Mouse (Mus musculus): ENCODE results near the gene Glg1. TPM values are rescaled to one million over a fixed set of nuclear protein-coding genes. Genes with fewer than 3 reads are reported as not detected.
A peak's percentile ranks its signal among the peaks of the same experiment; 100 is the strongest.

Gene Glg1
- polyA plus RNA-seq, 1 experiment from 2014 or later: 61.3 TPM

- Histone ChIP-seq H3K9ac (ENCODE audit: low read depth, low read length) (no peak overlapping the region), H3K4me3 (ENCODE audit: low read depth, low read length) (no peak overlapping the region), H3K36me3 (ENCODE audit: control insufficient read depth, insufficient read depth, low read length) (peaks cover 5% of the 10 kb centered on the region; the same call in 1 of the 2 replicates), H3K4me1 (ENCODE audit: control insufficient read depth, insufficient read depth, low read length) (no peaks in the 10 kb centered on the region), H3K4me2 (no peak overlapping the region), H3K27ac (ENCODE audit: low read depth, low read length) (no peak overlapping the region), H3K27me3 (ENCODE audit: control insufficient read depth, insufficient read depth, low read length) (no peaks in the 10 kb centered on the region), H3K9me3 (replicated peaks; ENCODE audit: control insufficient read depth, low read length) (no peaks in the 10 kb centered on the region)
- no peak for ATAC-seq (replicated peaks; ENCODE audit: insufficient number of reproducible peaks, low FRiP score, low TSS enrichment)
- 88% methylated on average over 3 of the region's 3 CpGs for WGBS (ENCODE audit: insufficient replicate concordance)
These were observed 61.0 kb downstream of the Glg1 start for GRCm38 (mm10) chr8:111197966-111198365.

- no peak overlapping the region for H3K27ac ChIP-seq (ENCODE audit: low read depth, low read length)
- no peaks in the 10 kb centered on the region for H3K9me3 ChIP-seq (replicated peaks; ENCODE audit: control insufficient read depth, low read length)
- ATAC-seq (replicated peaks; ENCODE audit: insufficient number of reproducible peaks, low FRiP score, low TSS enrichment): no peak
- no peaks in the 10 kb centered on the region for H3K4me1 ChIP-seq (ENCODE audit: control insufficient read depth, insufficient read depth, low read length)
- H3K4me2 ChIP-seq: no peak overlapping the region
- H3K27me3 ChIP-seq (ENCODE audit: control insufficient read depth, insufficient read depth, low read length): no peaks in the 10 kb centered on the region
- H3K9ac ChIP-seq (ENCODE audit: low read depth, low read length): no peak overlapping the region
- peaks cover 5% of the 10 kb centered on the region; the same call in 1 of the 2 replicates for H3K36me3 ChIP-seq (ENCODE audit: control insufficient read depth, insufficient read depth, low read length)
- H3K4me3 ChIP-seq (ENCODE audit: low read depth, low read length): no peak overlapping the region
These were observed 62.8 kb downstream of the Glg1 start for GRCm38 (mm10) chr8:111196181-111196580.

GRCm38 (mm10) chr8:111188594-111189211 is 70.3 kb downstream of the Glg1 start:
- no peak for ATAC-seq (replicated peaks; ENCODE audit: insufficient number of reproducible peaks, low FRiP score, low TSS enrichment)
- Histone ChIP-seq H3K9ac (ENCODE audit: low read depth, low read length) (no peak overlapping the region), H3K4me3 (ENCODE audit: low read depth, low read length) (no peak overlapping the region), H3K4me2 (no peak overlapping the region), H3K27ac (ENCODE audit: low read depth, low read length) (no peak overlapping the region), H3K9me3 (replicated peaks; ENCODE audit: control insufficient read depth, low read length) (no peaks in the 10 kb centered on the region), H3K36me3 (ENCODE audit: control insufficient read depth, insufficient read depth, low read length) (peaks cover 13% of the 10 kb centered on the region), H3K4me1 (ENCODE audit: control insufficient read depth, insufficient read depth, low read length) (no peaks in the 10 kb centered on the region), H3K27me3 (ENCODE audit: control insufficient read depth, insufficient read depth, low read length) (no peaks in the 10 kb centered on the region)
- 80% methylated on average over 6 of the region's 6 CpGs for WGBS (ENCODE audit: insufficient replicate concordance)

DNA sequence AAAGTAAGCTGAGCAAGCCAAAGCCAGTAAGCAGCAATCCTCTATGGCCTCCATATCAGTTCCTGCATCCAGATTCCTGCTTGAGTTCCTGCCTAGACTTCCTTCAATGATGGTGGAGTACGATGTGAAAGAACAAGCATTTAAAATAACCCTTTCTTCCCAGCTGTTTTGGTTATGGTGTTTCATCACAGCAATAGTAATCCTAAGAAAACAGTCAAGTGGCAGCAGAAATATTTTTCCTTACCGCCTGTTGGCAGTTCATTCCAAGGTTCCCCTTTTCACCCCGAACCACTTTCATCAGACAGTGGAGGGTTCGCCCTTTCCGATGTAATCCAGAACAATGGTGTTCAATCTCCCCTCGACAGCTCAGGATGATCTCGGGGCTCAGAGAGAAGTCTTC is 71.5 kb downstream of the Glg1 start:
- H3K27ac ChIP-seq (ENCODE audit: low read depth, low read length): no peak overlapping the region
- H3K4me2 ChIP-seq: no peak overlapping the region
- no peaks in the 10 kb centered on the region for H3K27me3 ChIP-seq (ENCODE audit: control insufficient read depth, insufficient read depth, low read length)
- H3K9me3 ChIP-seq (replicated peaks; ENCODE audit: control insufficient read depth, low read length): no peaks in the 10 kb centered on the region
- H3K9ac ChIP-seq (ENCODE audit: low read depth, low read length): no peak overlapping the region
- H3K4me3 ChIP-seq (ENCODE audit: low read depth, low read length): no peak overlapping the region
- H3K36me3 ChIP-seq (ENCODE audit: control insufficient read depth, insufficient read depth, low read length): peaks cover 17% of the 10 kb centered on the region
- WGBS (ENCODE audit: insufficient replicate concordance): 94% methylated on average over 7 of the region's 7 CpGs
- no peak for ATAC-seq (replicated peaks; ENCODE audit: insufficient number of reproducible peaks, low FRiP score, low TSS enrichment)
- no peaks in the 10 kb centered on the region for H3K4me1 ChIP-seq (ENCODE audit: control insufficient read depth, insufficient read depth, low read length)

GRCm38 (mm10) chr8:111185472-111185947 is 73.5 kb downstream of the Glg1 start:
- Histone ChIP-seq H3K36me3 (ENCODE audit: control insufficient read depth, insufficient read depth, low read length) (peaks cover 26% of the 10 kb centered on the region), H3K9me3 (replicated peaks; ENCODE audit: control insufficient read depth, low read length) (no peaks in the 10 kb centered on the region), H3K4me2 (no peak overlapping the region), H3K4me3 (ENCODE audit: low read depth, low read length) (no peak overlapping the region), H3K4me1 (ENCODE audit: control insufficient read depth, insufficient read depth, low read length) (no peaks in the 10 kb centered on the region), H3K27me3 (ENCODE audit: control insufficient read depth, insufficient read depth, low read length) (no peaks in the 10 kb centered on the region), H3K27ac (ENCODE audit: low read depth, low read length) (no peak overlapping the region), H3K9ac (ENCODE audit: low read depth, low read length) (no peak overlapping the region)
- no peak for ATAC-seq (replicated peaks; ENCODE audit: insufficient number of reproducible peaks, low FRiP score, low TSS enrichment)
- 78% methylated on average over 4 of the region's 4 CpGs for WGBS (ENCODE audit: insufficient replicate concordance)

- no peak overlapping the region for H3K27ac ChIP-seq (ENCODE audit: low read depth, low read length)
- no peak for ATAC-seq (replicated peaks; ENCODE audit: insufficient number of reproducible peaks, low FRiP score, low TSS enrichment)
- H3K4me2 ChIP-seq: no peak overlapping the region
- 84% methylated on average over 5 of the region's 5 CpGs for WGBS (ENCODE audit: insufficient replicate concordance)
- H3K9ac ChIP-seq (ENCODE audit: low read depth, low read length): no peak overlapping the region
- no peaks in the 10 kb centered on the region for H3K4me1 ChIP-seq (ENCODE audit: control insufficient read depth, insufficient read depth, low read length)
- no peaks in the 10 kb centered on the region for H3K27me3 ChIP-seq (ENCODE audit: control insufficient read depth, insufficient read depth, low read length)
- no peaks in the 10 kb centered on the region for H3K9me3 ChIP-seq (replicated peaks; ENCODE audit: control insufficient read depth, low read length)
- no peak overlapping the region for H3K4me3 ChIP-seq (ENCODE audit: low read depth, low read length)
- H3K36me3 ChIP-seq (ENCODE audit: control insufficient read depth, insufficient read depth, low read length): peaks cover 28% of the 10 kb centered on the region
These were observed 87.4 kb downstream of the Glg1 start for GRCm38 (mm10) chr8:111171661-111172060.

GRCm38 (mm10) chr8:111157617-111158016 is 101.4 kb downstream of the Glg1 start:
- ATAC-seq (replicated peaks; ENCODE audit: insufficient number of reproducible peaks, low FRiP score, low TSS enrichment): 0 out of 2 replicates have a peak, but pooled peaks have one; percentile 56

DNA sequence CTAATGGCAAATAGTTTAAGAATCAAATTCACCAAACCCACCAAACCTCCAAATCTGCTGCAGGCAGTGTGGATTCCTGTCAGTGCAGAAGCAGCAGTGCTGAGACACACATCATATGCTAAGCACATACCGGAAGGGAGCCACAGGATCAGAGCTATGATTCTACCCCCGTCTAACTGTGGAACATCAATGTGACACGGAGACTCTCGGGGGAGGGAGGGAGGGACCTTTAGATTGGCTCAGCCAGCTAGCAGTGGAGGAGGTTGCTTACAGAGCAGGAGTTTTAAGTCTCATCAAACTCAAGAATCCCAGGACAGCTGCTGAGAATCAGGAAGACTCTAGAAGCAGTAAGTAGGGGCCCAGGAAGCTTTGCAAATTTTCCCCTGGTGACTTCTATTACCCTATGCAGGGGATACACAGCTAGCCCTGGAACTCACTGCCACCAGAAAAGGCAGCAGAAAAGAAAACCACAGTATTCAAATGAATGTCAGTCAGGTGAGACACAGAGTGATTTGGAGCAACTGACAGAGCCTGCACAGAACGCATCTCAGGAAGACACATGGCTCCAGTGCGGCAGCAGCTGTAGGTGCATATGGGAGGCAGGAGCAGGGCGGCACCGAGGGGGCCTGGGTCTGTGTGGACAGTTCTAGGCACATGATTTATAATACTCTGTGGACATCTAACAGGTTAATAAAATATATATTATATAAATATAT is 103.1 kb downstream of the Glg1 start:
- ATAC-seq (replicated peaks; ENCODE audit: insufficient number of reproducible peaks, low FRiP score, low TSS enrichment): no peak
- Histone ChIP-seq H3K27ac (ENCODE audit: low read depth, low read length) (no peak overlapping the region), H3K9me3 (replicated peaks; ENCODE audit: control insufficient read depth, low read length) (no peaks in the 10 kb centered on the region), H3K36me3 (ENCODE audit: control insufficient read depth, insufficient read depth, low read length) (peaks cover 9% of the 10 kb centered on the region), H3K9ac (ENCODE audit: low read depth, low read length) (no peak overlapping the region), H3K4me2 (no peak overlapping the region), H3K4me3 (ENCODE audit: low read depth, low read length) (no peak overlapping the region), H3K4me1 (ENCODE audit: control insufficient read depth, insufficient read depth, low read length) (no peaks in the 10 kb centered on the region), H3K27me3 (ENCODE audit: control insufficient read depth, insufficient read depth, low read length) (no peaks in the 10 kb centered on the region)
- WGBS (ENCODE audit: insufficient replicate concordance): 86% methylated on average over 8 of the region's 8 CpGs

More at GRCm38 (mm10) chr8:111157617-111158016, 101.4 kb downstream of the Glg1 start:
- no peaks in the 10 kb centered on the region for H3K9me3 ChIP-seq (replicated peaks; ENCODE audit: control insufficient read depth, low read length)
- no peak overlapping the region for H3K27ac ChIP-seq (ENCODE audit: low read depth, low read length)
- no peak overlapping the region for H3K4me2 ChIP-seq
- WGBS (ENCODE audit: insufficient replicate concordance): 45% methylated on average over 14 of the region's 14 CpGs
- H3K36me3 ChIP-seq (ENCODE audit: control insufficient read depth, insufficient read depth, low read length): peaks cover 19% of the 10 kb centered on the region
- H3K4me1 ChIP-seq (ENCODE audit: control insufficient read depth, insufficient read depth, low read length): no peaks in the 10 kb centered on the region
- H3K4me3 ChIP-seq (ENCODE audit: low read depth, low read length): no peak overlapping the region
- no peaks in the 10 kb centered on the region for H3K27me3 ChIP-seq (ENCODE audit: control insufficient read depth, insufficient read depth, low read length)
- no peak overlapping the region for H3K9ac ChIP-seq (ENCODE audit: low read depth, low read length)
